Mouse (Mus musculus) activated CD4-positive, CD25-positive, alpha-beta regulatory T cell (primary cell): ENCODE measurements around the gene Pyy. TPM values are rescaled to one million over a fixed set of nuclear protein-coding genes. Genes with fewer than 3 reads are reported as not detected.

Experiments
- polyA plus RNA-seq, 2 experiments: library from polyadenylated mRNA; unstranded; fragments of 100-300 nt; shearing (Covaris generic); gene quantifications; one replicate each; pipeline ENCODE4 v1.2.1; 2017

Pyy gene
- polyA plus RNA-seq = not detected

GRCm38 (mm10) chr11:102107732-102108131 lies at the start of gene Pyy:
Pyy (minus strand) TSS chr11:102107832.

GRCm38 (mm10) chr11:102156039-102156785 lies 48.6 kb upstream of the Pyy start, which contains the start of gene Tmem101:
Tmem101 (minus strand) TSS chr11:102156404.

GRCm38 (mm10) chr11:102145471-102146001 lies 37.9 kb upstream of the Pyy start, which contains the start of gene Nags:
Nags (plus strand) TSS chr11:102145513.

GRCm38 (mm10) chr11:102101219-102101618 lies 6.4 kb downstream of the Pyy start, which contains the start of gene Ppy:
Ppy (minus strand) TSS chr11:102101319.

GRCm38 (mm10) chr11:102087931-102088898 lies 19.4 kb downstream of the Pyy start, which contains the start of gene Mpp2:
Mpp2 (minus strand) TSS chr11:102088515.

Other genes with a start within 250 kb of the Pyy start
- under 1 TPM in 1 of 2 experiments, not detected in 1; 0.10 TPM for gene Meox1, start 213.5 kb downstream of the Pyy start, polyA plus RNA-seq
- gene Sost, start 140.8 kb downstream of the Pyy start, polyA plus RNA-seq = not detected
- gene Cfap97d1, start 123.6 kb downstream of the Pyy start, polyA plus RNA-seq = not detected
- 1 to 10 TPM in 1 of 2 experiments, under 1 TPM in 1; 0.77 to 1.6 TPM for gene Dusp3, start 120.8 kb downstream of the Pyy start, polyA plus RNA-seq
- gene Mpp3, start 79.4 kb downstream of the Pyy start, polyA plus RNA-seq = under 1 TPM; 0.06 to 0.15 TPM
- gene Cd300lg, start 66.3 kb downstream of the Pyy start, polyA plus RNA-seq = under 1 TPM in 1 of 2 experiments, not detected in 1; 0.21 TPM
- 1 to 10 TPM; 1.5 to 3.2 TPM for gene Mpp2, start 19.3 kb downstream of the Pyy start, polyA plus RNA-seq
- not detected for gene Ppy, start 6.5 kb downstream of the Pyy start, polyA plus RNA-seq
- gene Nags, start 37.7 kb upstream of the Pyy start, polyA plus RNA-seq = under 1 TPM in 1 of 2 experiments, not detected in 1; 0.14 TPM
- gene Tmem101, start 48.6 kb upstream of the Pyy start, polyA plus RNA-seq = 10 to 100 TPM in 1 of 2 experiments, 1 to 10 TPM in 1; 4.9 to 10.4 TPM
- 10 to 100 TPM; 71.5 to 99.9 TPM for gene Lsm12, start 77.5 kb upstream of the Pyy start, polyA plus RNA-seq
- 10 to 100 TPM; 23.4 to 38.3 TPM for gene G6pc3, start 81.8 kb upstream of the Pyy start, polyA plus RNA-seq
- 10 to 100 TPM; 23.2 to 25.0 TPM for gene Hdac5, start 122.3 kb upstream of the Pyy start, polyA plus RNA-seq
- 1 to 10 TPM; 1.3 to 2.5 TPM for gene BC030867, start 141.1 kb upstream of the Pyy start, polyA plus RNA-seq
- not detected for gene Asb16, start 160.9 kb upstream of the Pyy start, polyA plus RNA-seq
- gene Tmub2, start 177.1 kb upstream of the Pyy start, polyA plus RNA-seq = 10 to 100 TPM; 53.2 to 53.9 TPM
- gene Atxn7l3, start 188.8 kb upstream of the Pyy start, polyA plus RNA-seq = 10 to 100 TPM; 18.9 to 21.8 TPM
- gene Ubtf, start 211.9 kb upstream of the Pyy start, polyA plus RNA-seq = 100 to 1,000 TPM; 104 to 123 TPM